Mouse (Mus musculus) liver, embryonic 11.5 days (tissue): Measurements from ENCODE around the gene Foxj3. TPM values are rescaled to one million over a fixed set of nuclear protein-coding genes. Genes with fewer than 3 reads are reported as not detected.

Experiments
- ATAC-seq: fragments of 200-750 bp; cut with Nextera tagmentation; replicated peaks from 2 replicates; pipeline ENCODE4 v1.8.0; 2017; ENCODE audit warnings: moderate number of reproducible peaks, mild to moderate bottlenecking, moderate TSS enrichment, moderate library complexity; ENCODE audit not compliant: low FRiP score
- DNase-seq: peaks from one replicate; pipeline ENCODE4 v3.0.0-alpha.2; 2017; ENCODE audit warnings: low spot score
- H3K27ac ChIP-seq: fragments of 300-500 bp; sonication (generic); 2 replicates; pipeline ENCODE4 v1.5.1; 2014; ENCODE audit warnings: mild to moderate bottlenecking, low read depth, low read length, control low read depth
- H3K27me3 ChIP-seq: fragments of 300-500 bp; sonication (generic); replicated peaks from 2 replicates; pipeline ENCODE4 v1.6.1; 2014; ENCODE audit warnings: low read length, mixed read lengths; ENCODE audit not compliant: control insufficient read depth, insufficient read depth
- H3K36me3 ChIP-seq: fragments of 300-500 bp; sonication (generic); 2 replicates; pipeline ENCODE4 v1.6.1; 2014; ENCODE audit warnings: mild to moderate bottlenecking, low read length, moderate library complexity, mixed read lengths; ENCODE audit not compliant: control insufficient read depth, insufficient read depth
- H3K4me1 ChIP-seq: fragments of 300-500 bp; sonication (generic); replicated peaks from 2 replicates; pipeline ENCODE4 v1.6.1; 2014; ENCODE audit warnings: low read length, mixed read lengths; ENCODE audit not compliant: control insufficient read depth, insufficient read depth
- H3K4me2 ChIP-seq: fragments of 300-500 bp; sonication (generic); 2 replicates; pipeline ENCODE4 v1.6.1; 2014; ENCODE audit warnings: mild to moderate bottlenecking, control low read depth, moderate library complexity
- H3K4me3 ChIP-seq: fragments of 300-500 bp; sonication (generic); 2 replicates; pipeline ENCODE4 v1.5.1; 2014; ENCODE audit warnings: low read depth, low read length, control low read depth
- H3K9ac ChIP-seq: fragments of 300-500 bp; sonication (generic); 2 replicates; pipeline ENCODE4 v1.6.1; 2014; ENCODE audit warnings: low read depth, low read length, control low read depth
- H3K9me3 ChIP-seq: fragments of 300-500 bp; sonication (generic); 2 replicates; pipeline ENCODE4 v1.6.1; 2016; ENCODE audit warnings: low read length, inconsistent platforms, mixed read lengths; ENCODE audit not compliant: control insufficient read depth
- WGBS: fragments of 180-500 bp; shearing (Covaris S2); extraction: QIAGEN DNeasy Blood & Tissue Kit; methylation state at CpG from one replicate; pipeline ENCODE4 v1.1.7; 2014; 5-methylcytosine and 5-hydroxymethylcytosine counted together
- polyA plus RNA-seq: library from polyadenylated mRNA; unstranded; fragments of >200 nt; fragmentation: Nextera tagmentation; extraction: Ambion mirVana; gene quantifications from 2 replicates; pipeline ENCODE4 v1.2.1, GENCODE M21; 2014

Foxj3 gene
- polyA plus RNA-seq, 1 experiment from 2014 or later, result 16.5 TPM

DNA sequence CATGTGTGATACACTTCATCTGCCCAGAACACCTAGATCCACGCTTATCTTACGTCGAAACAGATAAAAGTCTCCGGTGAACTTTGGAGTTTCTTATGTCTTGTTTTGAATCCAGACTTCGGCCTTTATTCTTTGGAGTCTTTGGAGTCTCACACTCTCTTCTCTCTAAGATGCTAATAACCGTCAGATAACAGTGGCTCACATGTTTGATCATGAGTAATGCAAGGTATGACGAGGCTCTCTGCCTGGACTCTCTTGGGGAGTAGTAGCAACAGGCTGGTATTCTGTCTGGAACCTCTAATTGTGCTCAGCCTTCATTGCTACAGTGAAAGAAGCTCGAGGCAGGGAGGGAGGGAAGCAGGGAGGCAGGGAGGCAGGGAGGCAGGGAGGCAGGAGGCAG is 123.2 kb downstream of the Foxj3 start:
- no peak overlapping the region for H3K4me2 ChIP-seq
- no peaks in the 10 kb centered on the region for H3K4me1 ChIP-seq
- no peak for DNase-seq
- WGBS, result 77% methylated on average over 8 of the region's 8 CpGs
- H3K27me3 ChIP-seq, result no peaks in the 10 kb centered on the region
- H3K4me3 ChIP-seq, result no peak overlapping the region
- ATAC-seq, result no peak
- H3K9me3 ChIP-seq, result no peaks in the 10 kb centered on the region
- no peak overlapping the region for H3K9ac ChIP-seq
- no peak overlapping the region for H3K27ac ChIP-seq
- H3K36me3 ChIP-seq, result no peaks in the 10 kb centered on the region

DNA sequence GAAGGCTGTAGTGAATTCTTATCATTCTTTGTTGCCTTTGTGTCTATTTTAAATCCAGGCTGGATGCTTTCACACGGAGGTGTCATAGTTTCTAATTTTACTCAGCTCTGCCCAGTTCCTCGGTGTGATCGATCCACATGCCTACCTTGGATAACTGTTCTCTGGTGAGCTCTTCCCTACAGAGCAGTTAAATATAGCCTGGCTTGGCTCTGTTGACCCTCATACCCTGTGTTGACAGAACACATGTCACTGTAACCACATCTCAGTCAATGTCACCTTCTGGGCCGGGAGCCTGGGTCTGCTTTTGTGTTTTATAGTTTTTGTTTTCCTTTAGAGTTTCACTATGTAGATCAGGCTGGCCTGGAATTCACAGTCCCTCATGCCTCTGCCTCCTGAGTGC is 125.3 kb downstream of the Foxj3 start:
- Histone ChIP-seq H3K4me3 (no peak overlapping the region), H3K9ac (no peak overlapping the region), H3K27me3 (no peaks in the 10 kb centered on the region), H3K36me3 (no peaks in the 10 kb centered on the region), H3K27ac (no peak overlapping the region), H3K4me1 (no peaks in the 10 kb centered on the region), H3K9me3 (no peaks in the 10 kb centered on the region), H3K4me2 (no peak overlapping the region)
- ATAC-seq, result no peak
- 64% methylated on average over 4 of the region's 4 CpGs for WGBS
- no peak for DNase-seq

DNA sequence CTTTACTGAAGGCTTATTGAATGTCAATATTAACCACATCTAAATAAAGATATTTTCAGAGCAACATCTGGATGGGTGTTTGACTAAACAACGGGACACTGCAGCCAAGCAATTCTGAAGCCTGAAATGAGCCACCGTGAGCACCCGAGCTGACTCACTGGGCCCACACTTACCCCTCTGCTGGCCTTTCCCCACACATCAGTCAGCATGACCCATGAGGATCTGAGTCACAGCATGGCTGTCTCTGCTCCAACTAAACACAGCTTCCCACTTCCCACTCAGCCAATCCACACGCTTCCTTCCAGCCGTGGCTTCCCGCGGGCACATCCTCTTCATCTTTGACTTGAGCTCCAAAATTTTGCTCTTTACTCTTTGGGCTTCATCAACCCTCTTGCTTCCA is 126.2 kb downstream of the Foxj3 start:
- Histone ChIP-seq H3K36me3 (no peaks in the 10 kb centered on the region), H3K9ac (no peak overlapping the region), H3K9me3 (no peaks in the 10 kb centered on the region), H3K27me3 (no peaks in the 10 kb centered on the region), H3K4me3 (no peak overlapping the region), H3K4me2 (no peak overlapping the region), H3K4me1 (no peaks in the 10 kb centered on the region), H3K27ac (no peak overlapping the region)
- WGBS, result 83% methylated on average over 7 of the region's 7 CpGs
- DNase-seq, result no peak
- ATAC-seq, result no peak

DNA sequence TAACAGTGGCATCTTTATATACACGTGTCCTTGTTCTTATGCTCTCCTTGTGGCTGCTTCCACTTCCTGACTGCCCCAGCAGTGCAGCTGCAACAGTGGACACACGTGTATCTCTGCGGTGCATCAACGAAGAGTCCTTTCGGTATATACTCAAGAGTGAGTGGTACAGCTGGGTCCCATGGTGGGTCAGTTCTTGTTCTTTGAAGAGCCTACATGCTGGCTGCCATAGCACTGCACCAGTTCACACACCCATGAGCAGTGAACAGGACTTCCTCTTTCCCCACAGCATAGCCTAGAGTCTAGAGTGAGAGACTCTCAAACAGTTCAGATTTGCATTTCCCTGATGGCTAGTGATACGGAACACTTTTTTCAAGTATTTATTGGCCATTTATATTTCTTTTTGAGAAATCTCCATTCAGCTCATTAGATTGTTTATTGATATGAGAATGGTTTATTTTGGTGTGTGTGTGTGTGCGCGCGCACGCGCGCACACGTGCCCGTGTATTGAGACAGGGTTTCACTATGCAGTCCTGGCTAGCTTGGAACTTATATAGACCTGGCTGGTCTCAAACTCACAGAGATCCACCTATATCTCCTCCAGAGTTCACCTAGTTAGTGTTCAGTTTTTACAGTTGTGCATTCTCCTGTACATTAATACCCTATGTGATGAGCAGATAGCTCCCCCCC is 126.7 kb downstream of the Foxj3 start:
- Histone ChIP-seq H3K9me3 (no peaks in the 10 kb centered on the region), H3K4me3 (no peak overlapping the region), H3K4me2 (no peak overlapping the region), H3K4me1 (no peaks in the 10 kb centered on the region), H3K27ac (no peak overlapping the region), H3K36me3 (no peaks in the 10 kb centered on the region), H3K27me3 (no peaks in the 10 kb centered on the region; the same call in 1 of the 2 replicates), H3K9ac (no peak overlapping the region)
- ATAC-seq (no peak), DNase-seq (no peak)
- 90% methylated on average over 14 of the region's 14 CpGs for WGBS

DNA sequence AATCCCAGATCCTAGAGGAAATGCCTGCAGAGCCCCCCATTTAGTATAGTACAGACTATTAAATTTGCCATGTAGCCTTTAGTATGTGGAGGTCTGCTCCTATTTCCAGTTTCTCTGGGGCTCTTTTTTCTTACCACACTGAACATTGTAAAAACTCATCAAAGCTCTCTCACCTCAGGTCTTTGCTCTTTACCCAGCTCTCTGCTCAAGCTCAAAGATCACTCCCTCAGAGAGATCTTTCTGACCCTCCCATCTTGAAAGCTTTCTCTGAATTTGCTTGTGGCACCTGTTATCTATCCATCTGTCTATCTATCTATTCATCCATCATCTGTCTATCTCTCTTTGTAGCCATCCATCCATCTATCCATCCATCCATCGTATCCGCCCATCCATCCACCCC is 128.4 kb downstream of the Foxj3 start:
- H3K27me3 ChIP-seq, result no peaks in the 10 kb centered on the region; the same call in 1 of the 2 replicates
- H3K4me1 ChIP-seq, result no peaks in the 10 kb centered on the region
- no peak overlapping the region for H3K4me2 ChIP-seq
- H3K4me3 ChIP-seq, result no peak overlapping the region
- no peak overlapping the region for H3K27ac ChIP-seq
- ATAC-seq (no peak), DNase-seq (no peak)
- 87% methylated on average over 2 of the region's 2 CpGs for WGBS
- no peak overlapping the region for H3K9ac ChIP-seq
- H3K9me3 ChIP-seq, result no peaks in the 10 kb centered on the region
- no peaks in the 10 kb centered on the region for H3K36me3 ChIP-seq

DNA sequence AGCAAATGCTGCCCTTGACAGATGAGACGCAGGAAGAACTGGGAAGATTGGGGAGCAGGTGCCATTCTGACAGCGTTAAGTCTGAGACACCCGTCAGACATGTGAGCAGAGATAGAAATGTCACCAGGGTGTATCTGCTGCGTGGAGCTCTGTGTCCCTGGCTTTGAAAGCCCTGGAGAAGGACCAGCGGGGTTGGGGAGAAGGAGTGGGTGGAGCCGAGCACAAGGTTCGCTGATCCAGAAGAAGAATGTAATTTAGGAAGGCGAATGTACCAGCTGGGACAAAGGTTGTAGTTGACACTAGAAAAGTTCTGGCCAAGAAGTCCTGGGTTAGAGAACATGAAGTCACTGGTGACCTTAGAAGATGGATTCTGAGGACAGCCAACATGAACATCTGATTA is 129.3 kb downstream of the Foxj3 start:
- Histone ChIP-seq H3K9me3 (no peaks in the 10 kb centered on the region), H3K27ac (no peak overlapping the region), H3K27me3 (no peaks in the 10 kb centered on the region; the same call in 1 of the 2 replicates), H3K4me3 (no peak overlapping the region), H3K9ac (no peak overlapping the region), H3K4me2 (no peak overlapping the region), H3K4me1 (no peaks in the 10 kb centered on the region), H3K36me3 (no peaks in the 10 kb centered on the region)
- ATAC-seq (no peak), DNase-seq (no peak)
- WGBS, result 59% methylated on average over 8 of the region's 8 CpGs

DNA sequence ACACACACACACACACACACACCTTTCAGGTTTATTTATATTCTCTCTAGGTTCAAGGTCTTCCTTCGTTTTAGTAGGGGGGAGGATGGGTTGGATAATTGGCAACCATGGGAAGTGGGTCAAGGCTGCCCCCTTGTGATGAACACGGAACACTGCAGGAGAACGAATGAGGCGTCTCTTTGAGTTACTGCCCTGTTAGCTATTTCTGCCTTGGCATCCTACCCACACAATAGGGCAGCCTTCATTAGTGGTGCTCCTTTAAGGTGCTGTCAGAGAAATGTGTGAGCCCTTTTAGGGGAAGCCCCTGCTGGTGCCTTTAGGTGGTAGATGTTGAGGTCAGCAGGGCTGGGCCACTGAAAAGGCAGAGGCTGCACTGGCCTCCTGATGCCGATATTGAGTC is 130.7 kb downstream of the Foxj3 start:
- Histone ChIP-seq H3K36me3 (no peaks in the 10 kb centered on the region), H3K4me3 (no peak overlapping the region), H3K9ac (no peak overlapping the region), H3K27ac (no peak overlapping the region), H3K9me3 (no peaks in the 10 kb centered on the region), H3K4me1 (no peaks in the 10 kb centered on the region), H3K4me2 (no peak overlapping the region), H3K27me3 (no peaks in the 10 kb centered on the region; the same call in 1 of the 2 replicates)
- no peak for DNase-seq
- ATAC-seq, result no peak
- WGBS, result 20% methylated on average over 5 of the region's 5 CpGs

DNA sequence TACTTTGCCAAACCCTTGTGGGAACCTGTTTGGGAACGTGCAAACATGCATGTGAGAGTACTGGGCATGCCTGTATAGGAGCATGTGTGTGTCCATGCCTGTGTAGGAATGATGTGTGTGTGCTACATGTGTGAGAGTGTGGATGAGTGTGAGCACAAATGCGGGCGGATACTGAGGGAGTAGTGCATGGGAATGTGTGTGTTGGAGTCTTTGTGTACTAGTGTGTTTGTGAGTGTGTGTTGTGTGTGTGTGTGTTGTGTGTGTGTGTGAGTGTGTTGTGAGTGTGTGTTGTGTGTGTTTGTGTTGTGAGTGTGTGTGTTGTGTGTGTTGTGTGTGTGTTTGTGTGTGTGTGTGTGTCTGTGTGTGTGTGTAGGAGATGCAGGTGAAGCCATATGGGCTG is 131.4 kb downstream of the Foxj3 start:
- no peak for ATAC-seq
- Histone ChIP-seq H3K4me2 (no peak overlapping the region), H3K4me3 (no peak overlapping the region), H3K36me3 (no peaks in the 10 kb centered on the region), H3K9ac (no peak overlapping the region), H3K27me3 (no peaks in the 10 kb centered on the region; the same call in 1 of the 2 replicates), H3K27ac (no peak overlapping the region), H3K4me1 (no peaks in the 10 kb centered on the region), H3K9me3 (no peaks in the 10 kb centered on the region)
- no peak for DNase-seq
- WGBS, result 87% methylated on average over 3 of the region's 3 CpGs

DNA sequence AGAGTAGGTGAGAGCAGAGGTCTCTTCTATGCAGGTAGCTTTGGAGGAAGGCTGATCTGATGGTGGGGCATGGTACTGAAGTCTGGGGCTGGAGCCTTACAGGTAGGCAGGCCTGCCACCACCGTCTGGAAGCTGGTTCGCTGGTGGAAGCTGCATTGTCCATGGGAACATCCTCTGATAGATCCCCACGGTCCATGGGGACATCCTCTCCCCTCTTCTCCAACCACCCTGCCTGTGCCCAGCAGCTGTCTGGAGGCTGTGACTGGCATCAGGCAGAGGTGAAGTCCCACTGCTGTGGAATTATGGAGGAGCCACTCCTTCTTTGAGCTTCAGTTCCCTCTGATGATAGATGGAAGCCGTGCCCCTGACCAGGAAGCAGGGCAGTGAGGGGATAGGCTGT is 131.8 kb downstream of the Foxj3 start:
- 76% methylated on average over 4 of the region's 4 CpGs for WGBS
- DNase-seq (no peak), ATAC-seq (no peak)
- Histone ChIP-seq H3K27me3 (no peaks in the 10 kb centered on the region; the same call in 1 of the 2 replicates), H3K4me2 (no peak overlapping the region), H3K36me3 (no peaks in the 10 kb centered on the region), H3K4me3 (no peak overlapping the region), H3K9me3 (no peaks in the 10 kb centered on the region), H3K9ac (no peak overlapping the region), H3K4me1 (no peaks in the 10 kb centered on the region), H3K27ac (no peak overlapping the region)
